Mouse (Mus musculus) CH12.LX (cell line): ENCODE measurements at regions not wholly inside any gene's neighbourhood (a gene's known extent, or its start where the extent isn't known, plus 50 kb on each side); places are given as distances from the start of the nearest gene placed in this dataset.

Source experiments
- CTCF ChIP-seq, 2 experiments: IDR thresholded peaks in 1 of 2; conservative IDR thresholded peaks in 1 of 2; 2 replicates each; pipeline ENCODE4 v1.5.1; 2011 to 2012; ENCODE audit warnings: low read depth in 2 of 2, low read length in 2 of 2, improper control_type of control experiment in 1 of 2, inconsistent platforms in 1 of 2, mild to moderate bottlenecking in 1 of 2, moderate library complexity in 1 of 2
- POLR2A ChIP-seq: IDR thresholded peaks from 2 replicates; pipeline ENCODE4 v1.6.1; 2011; ENCODE audit warnings: low read depth, mild to moderate bottlenecking, improper control_type of control experiment, low read length
- POLR2AphosphoS2 ChIP-seq: IDR thresholded peaks from 2 replicates; pipeline ENCODE4 v1.6.1; 2011; ENCODE audit warnings: low read depth, low read length, improper control_type of control experiment
- USF1 ChIP-seq: IDR thresholded peaks from 2 replicates; pipeline ENCODE4 v1.6.1; 2014; ENCODE audit warnings: low read depth, mild to moderate bottlenecking, inconsistent platforms, low read length, improper control_type of control experiment

DNA sequence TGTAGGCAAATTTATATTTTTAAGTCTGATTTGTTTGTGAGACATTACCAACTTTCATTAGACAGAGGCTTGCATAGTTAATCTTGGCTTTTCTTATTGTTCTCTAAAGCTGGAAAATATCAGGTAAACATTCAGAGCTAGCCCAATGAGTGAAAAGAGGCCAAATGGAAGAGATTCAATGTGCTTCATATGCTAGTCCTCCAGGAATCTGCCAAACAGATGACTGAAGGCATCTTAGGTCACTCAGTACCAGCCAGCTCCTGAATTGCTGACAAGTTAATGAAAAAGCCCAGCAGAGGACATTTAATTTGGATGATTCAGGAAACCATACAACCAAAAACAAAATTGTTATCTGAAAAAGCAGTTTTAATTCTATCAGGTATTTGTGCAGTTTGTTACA is 325.5 kb downstream of the Zfp804a start:
- TF ChIP-seq USF1 (no peak), POLR2AphosphoS2 (no peak), POLR2A (no peak), CTCF (conservative IDR thresholded peaks at IDR 0.05 in 1 of 2, IDR thresholded peaks at IDR 0.05 in 1 of 2; ENCODE audit: low read depth in 2 of 2, low read length in 2 of 2) (no peak)
